Mouse (Mus musculus): ENCODE results near the gene Calm4. TPM values are rescaled to one million over a fixed set of nuclear protein-coding genes. Genes with fewer than 3 reads are reported as not detected.
"Not testable (repeated sequence)": the region's sequence is repeated elsewhere in the genome, so short reads cannot be mapped to it uniquely, and the experiment has no call there.

The Calm4 gene
- polyA plus RNA-seq, 1 experiment from 2014 or later = not detected

GRCm38 (mm10) chr13:3825726-3826125 lies 11.8 kb upstream of the Calm4 start:
- DNase-seq (ENCODE audit: low spot score) = no peak
- Histone ChIP-seq H3K27me3 (replicated peaks; ENCODE audit: low read depth, poor library complexity, severe bottlenecking) (no peaks in the 10 kb centered on the region), H3K9me3 (no peaks in the 10 kb centered on the region)

GRCm38 (mm10) chr13:3831546-3831945 lies 6.0 kb upstream of the Calm4 start:
- Histone ChIP-seq H3K27me3 (replicated peaks; ENCODE audit: low read depth, poor library complexity, severe bottlenecking) (no peaks in the 10 kb centered on the region), H3K9me3 (no peaks in the 10 kb centered on the region), H3K4me3 (no peak overlapping the region), H3K27ac (replicated peaks) (no peak overlapping the region), H3K4me1 (no peaks in the 10 kb centered on the region), H3K36me3 (replicated peaks) (no peaks in the 10 kb centered on the region)
- WGBS = 84% methylated on average over 5 of the region's 5 CpGs
- DNase-seq (ENCODE audit: low spot score) = no peak

More at GRCm38 (mm10) chr13:3825726-3826125, 11.8 kb upstream of the Calm4 start:
- H3K36me3 ChIP-seq (replicated peaks) = no peaks in the 10 kb centered on the region
- no peaks in the 10 kb centered on the region for H3K4me1 ChIP-seq
- no peak overlapping the region for H3K27ac ChIP-seq (replicated peaks)
- H3K4me3 ChIP-seq = no peak overlapping the region

- Histone ChIP-seq H3K9me3 (no peaks in the 10 kb centered on the region), H3K27me3 (replicated peaks; ENCODE audit: low read depth, poor library complexity, severe bottlenecking) (no peaks in the 10 kb centered on the region)
- WGBS = 76% methylated on average over 1 of the region's 1 CpGs
Observed at GRCm38 (mm10) chr13:3831994-3832393, 5.6 kb upstream of the Calm4 start.

GRCm38 (mm10) chr13:3832450-3832849 lies 5.1 kb upstream of the Calm4 start:
- WGBS = 84% methylated on average over 2 of the region's 2 CpGs
- no peak overlapping the region for H3K4me3 ChIP-seq
- no peaks in the 10 kb centered on the region for H3K27me3 ChIP-seq (replicated peaks; ENCODE audit: low read depth, poor library complexity, severe bottlenecking)
- no peaks in the 10 kb centered on the region for H3K36me3 ChIP-seq (replicated peaks)
- no peaks in the 10 kb centered on the region for H3K4me1 ChIP-seq
- no peak for DNase-seq (ENCODE audit: low spot score)
- no peaks in the 10 kb centered on the region for H3K9me3 ChIP-seq
- H3K27ac ChIP-seq (replicated peaks) = no peak overlapping the region

More at GRCm38 (mm10) chr13:3831994-3832393, 5.6 kb upstream of the Calm4 start:
- H3K4me1 ChIP-seq = no peaks in the 10 kb centered on the region
- no peaks in the 10 kb centered on the region for H3K36me3 ChIP-seq (replicated peaks)
- H3K4me3 ChIP-seq = no peak overlapping the region
- no peak for DNase-seq (ENCODE audit: low spot score)
- no peak overlapping the region for H3K27ac ChIP-seq (replicated peaks)

- H3K4me3 ChIP-seq; H3K27ac ChIP-seq (replicated peaks); H3K4me1 ChIP-seq; DNase-seq (ENCODE audit: low spot score); H3K9me3 ChIP-seq; H3K36me3 ChIP-seq (replicated peaks); H3K27me3 ChIP-seq (replicated peaks; ENCODE audit: low read depth, poor library complexity, severe bottlenecking): not testable (repeated sequence)
Observed at GRCm38 (mm10) chr13:3833644-3834043, 3.9 kb upstream of the Calm4 start.

- not testable (repeated sequence) for H3K36me3 ChIP-seq (replicated peaks); H3K27me3 ChIP-seq (replicated peaks; ENCODE audit: low read depth, poor library complexity, severe bottlenecking); H3K9me3 ChIP-seq; H3K4me3 ChIP-seq; DNase-seq (ENCODE audit: low spot score); H3K27ac ChIP-seq (replicated peaks); H3K4me1 ChIP-seq
Observed at GRCm38 (mm10) chr13:3840662-3841061, 3.1 kb downstream of the Calm4 start.

GRCm38 (mm10) chr13:3850330-3850729 lies 12.8 kb downstream of the Calm4 start:
- no peak overlapping the region for H3K4me3 ChIP-seq
- H3K27ac ChIP-seq (replicated peaks) = no peak overlapping the region
- H3K36me3 ChIP-seq (replicated peaks) = no peaks in the 10 kb centered on the region
- no peaks in the 10 kb centered on the region for H3K27me3 ChIP-seq (replicated peaks; ENCODE audit: low read depth, poor library complexity, severe bottlenecking)
- WGBS = 81% methylated on average over 1 of the region's 1 CpGs
- no peak for DNase-seq (ENCODE audit: low spot score)
- H3K4me1 ChIP-seq = no peaks in the 10 kb centered on the region
- H3K9me3 ChIP-seq = no peaks in the 10 kb centered on the region

GRCm38 (mm10) chr13:3853648-3854333 lies 16.2 kb downstream of the Calm4 start, which contains the start of gene Calm5:
Gene Calm5, plus strand, starts transcription at chr13:3854173.
- not testable (repeated sequence) for H3K36me3 ChIP-seq (replicated peaks); DNase-seq (ENCODE audit: low spot score); H3K27me3 ChIP-seq (replicated peaks; ENCODE audit: low read depth, poor library complexity, severe bottlenecking); H3K9me3 ChIP-seq; H3K4me1 ChIP-seq; H3K27ac ChIP-seq (replicated peaks); H3K4me3 ChIP-seq
- WGBS = 83% methylated on average over 3 of the region's 3 CpGs

- no peak for DNase-seq (ENCODE audit: low spot score)
- Histone ChIP-seq H3K9me3 (no peaks in the 10 kb centered on the region), H3K4me1 (no peaks in the 10 kb centered on the region), H3K36me3 (replicated peaks) (no peaks in the 10 kb centered on the region), H3K27me3 (replicated peaks; ENCODE audit: low read depth, poor library complexity, severe bottlenecking) (no peaks in the 10 kb centered on the region), H3K4me3 (no peak overlapping the region), H3K27ac (replicated peaks) (no peak overlapping the region)
- 82% methylated on average over 2 of the region's 2 CpGs for WGBS
Observed at GRCm38 (mm10) chr13:3854856-3855255, 17.3 kb downstream of the Calm4 start.

GRCm38 (mm10) chr13:3856252-3856651 lies 18.7 kb downstream of the Calm4 start:
- no peak for DNase-seq (ENCODE audit: low spot score)

GRCm38 (mm10) chr13:3861251-3861650 lies 23.7 kb downstream of the Calm4 start:
- Histone ChIP-seq H3K36me3 (replicated peaks) (no peaks in the 10 kb centered on the region), H3K9me3 (no peaks in the 10 kb centered on the region), H3K4me3 (no peak overlapping the region), H3K27me3 (replicated peaks; ENCODE audit: low read depth, poor library complexity, severe bottlenecking) (no peaks in the 10 kb centered on the region), H3K27ac (replicated peaks) (no peak overlapping the region), H3K4me1 (no peaks in the 10 kb centered on the region)
- no peak for DNase-seq (ENCODE audit: low spot score)
- 93% methylated on average over 8 of the region's 8 CpGs for WGBS

More at GRCm38 (mm10) chr13:3856252-3856651, 18.7 kb downstream of the Calm4 start:
- no peaks in the 10 kb centered on the region for H3K4me1 ChIP-seq
- no peaks in the 10 kb centered on the region for H3K27me3 ChIP-seq (replicated peaks; ENCODE audit: low read depth, poor library complexity, severe bottlenecking)
- H3K36me3 ChIP-seq (replicated peaks) = no peaks in the 10 kb centered on the region
- H3K9me3 ChIP-seq = no peaks in the 10 kb centered on the region
- WGBS = 77% methylated on average over 1 of the region's 1 CpGs
- H3K27ac ChIP-seq (replicated peaks) = no peak overlapping the region
- no peak overlapping the region for H3K4me3 ChIP-seq

- Histone ChIP-seq H3K27me3 (replicated peaks; ENCODE audit: low read depth, poor library complexity, severe bottlenecking) (no peaks in the 10 kb centered on the region), H3K27ac (replicated peaks) (no peak overlapping the region), H3K36me3 (replicated peaks) (no peaks in the 10 kb centered on the region), H3K9me3 (no peaks in the 10 kb centered on the region), H3K4me3 (no peak overlapping the region), H3K4me1 (no peaks in the 10 kb centered on the region)
- no peak for DNase-seq (ENCODE audit: low spot score)
- WGBS = 88% methylated on average over 3 of the region's 3 CpGs
Observed at GRCm38 (mm10) chr13:3862325-3862724, 24.8 kb downstream of the Calm4 start.

- H3K36me3 ChIP-seq (replicated peaks) = no peaks in the 10 kb centered on the region
- no peaks in the 10 kb centered on the region for H3K9me3 ChIP-seq
- no peak overlapping the region for H3K27ac ChIP-seq (replicated peaks)
- no peaks in the 10 kb centered on the region for H3K27me3 ChIP-seq (replicated peaks; ENCODE audit: low read depth, poor library complexity, severe bottlenecking)
- 88% methylated on average over 10 of the region's 10 CpGs for WGBS
- H3K4me1 ChIP-seq = no peaks in the 10 kb centered on the region
- H3K4me3 ChIP-seq = no peak overlapping the region
- DNase-seq (ENCODE audit: low spot score) = no peak
Observed at GRCm38 (mm10) chr13:3862922-3863580, 25.5 kb downstream of the Calm4 start.
